Comparison of ENCODE assay signal across 8 mouse cellular contexts in genomic region chr11:101277381-101278222, GRCm38 (mm10). TPM values are rescaled to one million over a fixed set of nuclear protein-coding genes. Genes with fewer than 3 reads are reported as not detected.
DNase-seq lines count a peak whose midpoint lies in the region; ATAC-seq lines count a peak whose summit lies in the region.

No protein-coding gene starts in this region.

- peak overlapping the region; percentile 70 to 80 for H3K4me3 ChIP-seq in heart, embryonic 14.5 days (ENCODE audit: control insufficient read depth in 1 of 2, insufficient read depth in 1 of 2, low read depth in 1 of 2, low read length in 2 of 2)
- peak overlapping the region; percentile 71 for H3K4me3 ChIP-seq in hindbrain, embryonic 12.5 days
- H3K4me3 ChIP-seq in limb, embryonic 13.5 days, result peak overlapping the region; percentile 72
- peak overlapping the region; percentile 74 for H3K4me3 ChIP-seq in midbrain, embryonic 16.5 days (ENCODE audit: low read depth, low read length)

- DNase-seq in heart, postnatal 25 days (ENCODE audit: low spot score), result no peak
- DNase-seq in NIH3T3 (ENCODE audit: low read depth), result peak; percentile 82
- DNase-seq in cerebellum, adult 11-12 months, result no peak
- DNase-seq in adrenal gland, postnatal 36 days, result no peak

- H3K9me3 ChIP-seq in heart, embryonic 14.5 days (ENCODE audit: control insufficient read depth, low read length), result no peaks in the 10 kb centered on the region
- no peaks in the 10 kb centered on the region for H3K9me3 ChIP-seq in hindbrain, embryonic 12.5 days (replicated peaks)
- no peaks in the 10 kb centered on the region for H3K9me3 ChIP-seq in limb, embryonic 13.5 days
- H3K9me3 ChIP-seq in midbrain, embryonic 16.5 days (replicated peaks; ENCODE audit: control insufficient read depth, low read length, poor library complexity, severe bottlenecking), result no peaks in the 10 kb centered on the region

- H3K27me3 ChIP-seq in heart, embryonic 14.5 days (ENCODE audit: control insufficient read depth, insufficient read depth, low read length), result no peaks in the 10 kb centered on the region
- H3K27me3 ChIP-seq in hindbrain, embryonic 12.5 days, result peaks cover 3% of the 10 kb centered on the region; the same call in 1 of the 2 replicates
- H3K27me3 ChIP-seq in limb, embryonic 13.5 days, result peaks cover 16% of the 10 kb centered on the region; the same call in 1 of the 2 replicates
- no peaks in the 10 kb centered on the region for H3K27me3 ChIP-seq in midbrain, embryonic 16.5 days (ENCODE audit: control insufficient read depth, insufficient read depth, low read depth, low read length)

- ATAC-seq in heart, embryonic 14.5 days (ENCODE audit: insufficient number of reproducible peaks, insufficient read depth, low FRiP score, low read depth), result no peak
- ATAC-seq in hindbrain, embryonic 12.5 days (ENCODE audit: low FRiP score), result no peak
- no peak for ATAC-seq in limb, embryonic 13.5 days (ENCODE audit: low FRiP score, low read depth)
- no peak for ATAC-seq in midbrain, embryonic 16.5 days

- WGBS in heart, embryonic 14.5 days, result 67% methylated on average over 12 of the region's 12 CpGs
- WGBS in hindbrain, embryonic 12.5 days, result 74% methylated on average over 12 of the region's 12 CpGs
- 50% methylated on average over 12 of the region's 12 CpGs for WGBS in limb, embryonic 13.5 days
- WGBS in midbrain, embryonic 16.5 days, result 79% methylated on average over 12 of the region's 12 CpGs

- peaks cover 13 to 22% of the 10 kb centered on the region in 2 experiments for H3K4me1 ChIP-seq in heart, embryonic 14.5 days (ENCODE audit: control insufficient read depth in 2 of 2, insufficient read depth in 2 of 2, low read length in 2 of 2)
- peaks cover 28% of the 10 kb centered on the region for H3K4me1 ChIP-seq in hindbrain, embryonic 12.5 days
- H3K4me1 ChIP-seq in limb, embryonic 13.5 days, result peaks cover 27% of the 10 kb centered on the region
- H3K4me1 ChIP-seq in midbrain, embryonic 16.5 days (ENCODE audit: control insufficient read depth, insufficient read depth, low read length), result peaks cover 20% of the 10 kb centered on the region

- no peak overlapping the region for H3K27ac ChIP-seq in heart, embryonic 14.5 days (replicated peaks in 1 of 2; ENCODE audit: control insufficient read depth in 1 of 2, insufficient read depth in 1 of 2, low read depth in 2 of 2, low read length in 2 of 2)
- H3K27ac ChIP-seq in hindbrain, embryonic 12.5 days, result no peak overlapping the region
- H3K27ac ChIP-seq in limb, embryonic 13.5 days, result no peak overlapping the region
- no peak overlapping the region for H3K27ac ChIP-seq in midbrain, embryonic 16.5 days (ENCODE audit: low read length)

- peak overlapping the region; percentile 83 for H3K9ac ChIP-seq in heart, embryonic 14.5 days (ENCODE audit: low read length)
- H3K9ac ChIP-seq in hindbrain, embryonic 12.5 days, result peak overlapping the region; percentile 82
- H3K9ac ChIP-seq in limb, embryonic 13.5 days, result peak overlapping the region; percentile 80
- H3K9ac ChIP-seq in midbrain, embryonic 16.5 days (ENCODE audit: low read depth, low read length), result peak overlapping the region; percentile 81

- H3K4me2 ChIP-seq in heart, embryonic 14.5 days (ENCODE audit: low read length), result peak overlapping the region; percentile 94
- H3K4me2 ChIP-seq in hindbrain, embryonic 12.5 days (replicated peaks), result peak overlapping the region; percentile 84
- H3K4me2 ChIP-seq in limb, embryonic 13.5 days (replicated peaks), result peak overlapping the region; percentile 77
- peak overlapping the region; percentile 72 for H3K4me2 ChIP-seq in midbrain, embryonic 16.5 days (ENCODE audit: low read length)

- intact Hi-C loops in heart, postnatal 25 days (cut with DNase I), result loop anchor here (2.0 kb wide), 1 partner anchor 17 kb away; the partner anchor contains the start of gene Wnk4

- H3K36me3 ChIP-seq in heart, embryonic 14.5 days (ENCODE audit: control insufficient read depth, insufficient read depth, low read length), result peaks cover 12% of the 10 kb centered on the region; the same call in 1 of the 2 replicates
- H3K36me3 ChIP-seq in hindbrain, embryonic 12.5 days, result 0 out of 2 replicates have a peak, but pooled peaks cover 9% of the 10 kb centered on the region
- peaks cover 14% of the 10 kb centered on the region for H3K36me3 ChIP-seq in limb, embryonic 13.5 days
- H3K36me3 ChIP-seq in midbrain, embryonic 16.5 days (ENCODE audit: control insufficient read depth, insufficient read depth, low read length), result no peaks in the 10 kb centered on the region

RNA-seq across cellular contexts. Expression of gene Cntd1, which starts 1.2 kb away (rescaled TPM):
- polyA plus RNA-seq in heart, embryonic 14.5 days (2014; fragmentation: Nextera tagmentation; extraction: Ambion mirVana), result 0.51 and 1.1 TPM in 2 replicates
- total RNA-seq in heart, postnatal 25 days (2021), result under 1 TPM; 0.10 to 0.28 TPM
- polyA plus RNA-seq in hindbrain, embryonic 12.5 days (2016; fragmentation: Nextera tagmentation; extraction: Ambion mirVana), result 1.5 TPM in 2 replicates
- polyA plus RNA-seq in limb, embryonic 13.5 days (2015; fragmentation: Nextera tagmentation; extraction: Ambion mirVana), result 1.7 and 1.9 TPM in 2 replicates
- 0.71 and 0.80 TPM in 2 replicates for polyA plus RNA-seq in midbrain, embryonic 16.5 days (2015; fragmentation: Nextera tagmentation; extraction: Ambion mirVana)
- total RNA-seq in adrenal gland, postnatal 36 days (2021), result under 1 TPM; 0.23 to 0.26 TPM

RNA-seq across cellular contexts. Expression of gene Coa3, which starts 1.3 kb away (rescaled TPM):
- 188 and 203 TPM in 2 replicates for polyA plus RNA-seq in heart, embryonic 14.5 days (2014; fragmentation: Nextera tagmentation; extraction: Ambion mirVana)
- total RNA-seq in heart, postnatal 25 days (2021), result 10 to 100 TPM; 89.0 to 96.9 TPM
- 195 and 210 TPM in 2 replicates for polyA plus RNA-seq in hindbrain, embryonic 12.5 days (2016; fragmentation: Nextera tagmentation; extraction: Ambion mirVana)
- 172 and 175 TPM in 2 replicates for polyA plus RNA-seq in limb, embryonic 13.5 days (2015; fragmentation: Nextera tagmentation; extraction: Ambion mirVana)
- polyA plus RNA-seq in midbrain, embryonic 16.5 days (2015; fragmentation: Nextera tagmentation; extraction: Ambion mirVana), result 208 and 224 TPM in 2 replicates
- 10 to 100 TPM; 69.2 to 75.4 TPM for total RNA-seq in adrenal gland, postnatal 36 days (2021)

RNA-seq across cellular contexts. Expression of gene Wnk4, which starts 17.2 kb away (rescaled TPM):
- 5.8 and 9.5 TPM in 2 replicates for polyA plus RNA-seq in heart, embryonic 14.5 days (2014; fragmentation: Nextera tagmentation; extraction: Ambion mirVana)
- total RNA-seq in heart, postnatal 25 days (2021), result 10 to 100 TPM in 1 of 2 experiments, 1 to 10 TPM in 1; 9.6 to 14.6 TPM
- polyA plus RNA-seq in hindbrain, embryonic 12.5 days (2016; fragmentation: Nextera tagmentation; extraction: Ambion mirVana), result 8.5 and 9.5 TPM in 2 replicates
- 8.5 and 10.2 TPM in 2 replicates for polyA plus RNA-seq in limb, embryonic 13.5 days (2015; fragmentation: Nextera tagmentation; extraction: Ambion mirVana)
- 6.4 and 7.4 TPM in 2 replicates for polyA plus RNA-seq in midbrain, embryonic 16.5 days (2015; fragmentation: Nextera tagmentation; extraction: Ambion mirVana)
- 1 to 10 TPM; 1.5 to 2.5 TPM for total RNA-seq in adrenal gland, postnatal 36 days (2021)

RNA-seq across cellular contexts. Expression of gene Vps25, which starts 24.1 kb away (rescaled TPM):
- 111 and 123 TPM in 2 replicates for polyA plus RNA-seq in heart, embryonic 14.5 days (2014; fragmentation: Nextera tagmentation; extraction: Ambion mirVana)
- total RNA-seq in heart, postnatal 25 days (2021), result 10 to 100 TPM; 78.2 to 85.0 TPM
- 90.9 and 97.4 TPM in 2 replicates for polyA plus RNA-seq in hindbrain, embryonic 12.5 days (2016; fragmentation: Nextera tagmentation; extraction: Ambion mirVana)
- polyA plus RNA-seq in limb, embryonic 13.5 days (2015; fragmentation: Nextera tagmentation; extraction: Ambion mirVana), result 104 and 109 TPM in 2 replicates
- 115 and 119 TPM in 2 replicates for polyA plus RNA-seq in midbrain, embryonic 16.5 days (2015; fragmentation: Nextera tagmentation; extraction: Ambion mirVana)
- 100 to 1,000 TPM in 1 of 2 experiments, 10 to 100 TPM in 1; 90.6 to 121 TPM for total RNA-seq in adrenal gland, postnatal 36 days (2021)

RNA-seq across cellular contexts. Expression of gene Becn1, which starts 24.5 kb away (rescaled TPM):
- 134 and 149 TPM in 2 replicates for polyA plus RNA-seq in heart, embryonic 14.5 days (2014; fragmentation: Nextera tagmentation; extraction: Ambion mirVana)
- 100 to 1,000 TPM in 1 of 2 experiments, 10 to 100 TPM in 1; 92.8 to 102 TPM for total RNA-seq in heart, postnatal 25 days (2021)
- 154 and 158 TPM in 2 replicates for polyA plus RNA-seq in hindbrain, embryonic 12.5 days (2016; fragmentation: Nextera tagmentation; extraction: Ambion mirVana)
- polyA plus RNA-seq in limb, embryonic 13.5 days (2015; fragmentation: Nextera tagmentation; extraction: Ambion mirVana), result 124 and 127 TPM in 2 replicates
- polyA plus RNA-seq in midbrain, embryonic 16.5 days (2015; fragmentation: Nextera tagmentation; extraction: Ambion mirVana), result 159 and 177 TPM in 2 replicates
- 100 to 1,000 TPM; 150 to 159 TPM for total RNA-seq in adrenal gland, postnatal 36 days (2021)
